Mouse (Mus musculus) liver, postnatal 0 days (tissue): ENCODE measurements around the gene Hat1. TPM values are rescaled to one million over a fixed set of nuclear protein-coding genes. Genes with fewer than 3 reads are reported as not detected.

Source experiments
- ATAC-seq: fragments of 200-750 bp; cut with Nextera tagmentation; 2 replicates; pipeline ENCODE4 v1.8.0; 2017; ENCODE audit warnings: mild to moderate bottlenecking, moderate library complexity
- DNase-seq: peaks from one replicate; pipeline ENCODE4 v3.0.0-alpha.2; 2016
- H3K27ac ChIP-seq: fragments of 300-500 bp; sonication (generic); 2 replicates; pipeline ENCODE4 v1.5.1; 2014; ENCODE audit warnings: antibody characterized with exemption, moderate library complexity, mild to moderate bottlenecking, low read depth
- H3K27me3 ChIP-seq: fragments of 300-500 bp; sonication (generic); 2 replicates; pipeline ENCODE4 v1.6.1; 2014; ENCODE audit warnings: low read length, control low read depth, mixed read lengths; ENCODE audit not compliant: insufficient read depth
- H3K36me3 ChIP-seq: fragments of 300-500 bp; sonication (generic); replicated peaks from 2 replicates; pipeline ENCODE4 v1.6.1; 2014; ENCODE audit warnings: mild to moderate bottlenecking, control low read depth, low read length, moderate library complexity, mixed read lengths; ENCODE audit not compliant: insufficient read depth
- H3K4me1 ChIP-seq: fragments of 300-500 bp; sonication (generic); 2 replicates; pipeline ENCODE4 v1.6.1; 2014; ENCODE audit warnings: antibody characterized with exemption, mild to moderate bottlenecking, control low read depth; ENCODE audit not compliant: insufficient read depth
- H3K4me2 ChIP-seq: fragments of 300-500 bp; sonication (generic); 2 replicates; pipeline ENCODE4 v1.6.1; 2014; ENCODE audit warnings: low read depth, mild to moderate bottlenecking, low read length, moderate library complexity, mixed read lengths
- H3K4me3 ChIP-seq: fragments of 300-500 bp; sonication (generic); 2 replicates; pipeline ENCODE4 v1.5.1; 2014; ENCODE audit warnings: low read depth, low read length
- H3K9ac ChIP-seq: fragments of 300-500 bp; sonication (generic); replicated peaks from 2 replicates; pipeline ENCODE4 v1.6.1; 2014; ENCODE audit warnings: mild to moderate bottlenecking, moderate library complexity
- H3K9me3 ChIP-seq: fragments of 300-500 bp; sonication (generic); 2 replicates; pipeline ENCODE4 v1.6.1; 2016; ENCODE audit warnings: mild to moderate bottlenecking, control low read depth, low read length, mixed read lengths
- CTCF ChIP-seq: sonication (generic); IDR thresholded peaks from 2 replicates; pipeline ENCODE4 v1.5.1; 2016; ENCODE audit warnings: antibody characterized with exemption, low read depth
- EP300 ChIP-seq: IDR thresholded peaks from 2 replicates; pipeline ENCODE4 v1.6.1; 2016; ENCODE audit warnings: antibody characterized with exemption, low read depth, mild to moderate bottlenecking
- WGBS: fragments of 180-500 bp; shearing (Covaris S2); extraction: QIAGEN DNeasy Blood & Tissue Kit; methylation state at CpG from one replicate; pipeline ENCODE4 v1.1.7; 2014; ENCODE audit not compliant: insufficient replicate concordance; 5-methylcytosine and 5-hydroxymethylcytosine counted together
- polyA plus RNA-seq: library from polyadenylated mRNA; unstranded; fragments of >200 nt; fragmentation: Nextera tagmentation; extraction: Ambion mirVana; gene quantifications from 2 replicates; pipeline ENCODE4 v1.2.1, GENCODE M21; 2015

Gene Hat1
- polyA plus RNA-seq, 1 experiment from 2014 or later: 53.6 TPM

GRCm38 (mm10) chr2:71453917-71454260 lies 65.1 kb downstream of the Hat1 start:
- Histone ChIP-seq H3K4me3 (peak overlapping the region; percentile 70), H3K9ac (peak overlapping the region; percentile 61), H3K4me1 (peaks cover 3% of the 10 kb centered on the region; the same call in 1 of the 2 replicates), H3K9me3 (no peaks in the 10 kb centered on the region), H3K36me3 (no peaks in the 10 kb centered on the region), H3K4me2 (peak overlapping the region; percentile 82), H3K27me3 (no peaks in the 10 kb centered on the region), H3K27ac (no peak overlapping the region; the same call in 1 of the 2 replicates)
- TF ChIP-seq CTCF (no peak), EP300 (no peak)
- ATAC-seq (no peak), DNase-seq (no peak)
- 29% methylated on average over 4 of the region's 4 CpGs for WGBS

GRCm38 (mm10) chr2:71458624-71459023 lies 69.9 kb downstream of the Hat1 start:
- Histone ChIP-seq H3K4me3 (no peak overlapping the region), H3K9ac (no peak overlapping the region), H3K27me3 (no peaks in the 10 kb centered on the region), H3K4me2 (no peak overlapping the region), H3K36me3 (no peaks in the 10 kb centered on the region), H3K4me1 (peaks cover 23% of the 10 kb centered on the region), H3K27ac (no peak overlapping the region), H3K9me3 (no peaks in the 10 kb centered on the region)
- WGBS: 78% methylated on average over 13 of the region's 13 CpGs
- ATAC-seq (no peak), DNase-seq (no peak)
- TF ChIP-seq CTCF (no peak), EP300 (no peak)

- H3K4me2 ChIP-seq: no peak overlapping the region
- no peak overlapping the region for H3K4me3 ChIP-seq
- no peak for ATAC-seq
- no peak for TF ChIP-seq CTCF
- TF ChIP-seq EP300: no peak
- no peak overlapping the region for H3K9ac ChIP-seq
- H3K9me3 ChIP-seq: no peaks in the 10 kb centered on the region
- H3K4me1 ChIP-seq: peaks cover 26% of the 10 kb centered on the region
- no peak for DNase-seq
- H3K27me3 ChIP-seq: no peaks in the 10 kb centered on the region
- WGBS: 95% methylated on average over 1 of the region's 1 CpGs
- H3K36me3 ChIP-seq: no peaks in the 10 kb centered on the region
- no peak overlapping the region for H3K27ac ChIP-seq
These were observed 70.9 kb downstream of the Hat1 start for GRCm38 (mm10) chr2:71459659-71460058.

- 67% methylated on average over 5 of the region's 6 CpGs for WGBS
- Histone ChIP-seq H3K27me3 (no peaks in the 10 kb centered on the region), H3K9me3 (no peaks in the 10 kb centered on the region), H3K36me3 (no peaks in the 10 kb centered on the region), H3K27ac (peak overlapping the region; percentile 76; the same call in 1 of the 2 replicates), H3K9ac (no peak overlapping the region), H3K4me2 (peak overlapping the region; percentile 53), H3K4me3 (no peak overlapping the region), H3K4me1 (peaks cover 27% of the 10 kb centered on the region)
- no peak for DNase-seq
- ATAC-seq: peak; percentile 71
- TF ChIP-seq EP300 (no peak), CTCF (no peak)
These were observed 72.4 kb downstream of the Hat1 start for GRCm38 (mm10) chr2:71461139-71461538.

- no peaks in the 10 kb centered on the region for H3K9me3 ChIP-seq
- H3K4me1 ChIP-seq: peaks cover 30% of the 10 kb centered on the region
- TF ChIP-seq EP300: peak; percentile 91
- TF ChIP-seq CTCF: no peak
- no peak overlapping the region for H3K4me3 ChIP-seq
- H3K27me3 ChIP-seq: no peaks in the 10 kb centered on the region
- 40% methylated on average over 7 of the region's 7 CpGs for WGBS
- peak overlapping the region; percentile 76; the same call in 1 of the 2 replicates for H3K27ac ChIP-seq
- DNase-seq (peak; percentile 70), ATAC-seq (peak; percentile 98)
- no peak overlapping the region for H3K9ac ChIP-seq
- H3K36me3 ChIP-seq: no peaks in the 10 kb centered on the region
- peak overlapping the region; percentile 53 for H3K4me2 ChIP-seq
These were observed 72.8 kb downstream of the Hat1 start for GRCm38 (mm10) chr2:71461589-71461988.

GRCm38 (mm10) chr2:71462066-71462465 lies 73.3 kb downstream of the Hat1 start:
- DNase-seq: no peak
- 70% methylated on average over 4 of the region's 4 CpGs for WGBS
- no peaks in the 10 kb centered on the region for H3K27me3 ChIP-seq
- peaks cover 30% of the 10 kb centered on the region for H3K4me1 ChIP-seq
- TF ChIP-seq CTCF (no peak), EP300 (no peak)
- H3K27ac ChIP-seq: peak overlapping the region; percentile 76; the same call in 1 of the 2 replicates
- no peak; the same call in 1 of the 2 replicates for ATAC-seq
- no peaks in the 10 kb centered on the region for H3K9me3 ChIP-seq
- peak overlapping the region; percentile 53 for H3K4me2 ChIP-seq
- no peaks in the 10 kb centered on the region for H3K36me3 ChIP-seq
- H3K4me3 ChIP-seq: no peak overlapping the region
- no peak overlapping the region for H3K9ac ChIP-seq

- 67% methylated on average over 3 of the region's 3 CpGs for WGBS
- H3K9me3 ChIP-seq: no peaks in the 10 kb centered on the region
- H3K9ac ChIP-seq: no peak overlapping the region
- H3K4me1 ChIP-seq: peaks cover 30% of the 10 kb centered on the region
- ATAC-seq: no peak
- DNase-seq: no peak
- TF ChIP-seq EP300: no peak
- no peak for TF ChIP-seq CTCF
- no peaks in the 10 kb centered on the region for H3K27me3 ChIP-seq
- no peak overlapping the region for H3K27ac ChIP-seq
- H3K4me3 ChIP-seq: no peak overlapping the region
- H3K4me2 ChIP-seq: peak overlapping the region; percentile 53; the same call in 1 of the 2 replicates
- H3K36me3 ChIP-seq: no peaks in the 10 kb centered on the region
These were observed 73.8 kb downstream of the Hat1 start for GRCm38 (mm10) chr2:71462553-71462952.
